In the genomic region with DNA sequence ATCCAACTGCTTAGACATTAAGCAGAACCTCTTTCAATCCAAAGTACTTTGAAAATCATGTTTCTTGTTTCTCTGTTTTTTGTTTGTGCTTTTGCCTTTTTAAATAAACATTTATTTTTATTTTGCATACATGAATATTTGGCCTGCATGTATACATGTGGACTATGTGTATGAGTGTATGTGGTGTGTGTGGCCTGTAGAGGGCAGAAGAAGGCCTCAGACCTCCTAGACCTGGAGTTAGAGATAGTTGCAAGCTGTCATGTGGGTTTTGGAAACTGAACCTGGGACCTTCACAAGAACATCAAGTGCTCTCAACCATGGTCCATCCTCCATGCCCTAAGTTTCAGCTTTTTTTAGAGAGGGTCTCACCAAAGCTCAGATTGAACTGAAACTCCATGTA, we compare ENCODE assay signal across 14 mouse cellular contexts. TPM values are rescaled to one million over a fixed set of nuclear protein-coding genes. Genes with fewer than 3 reads are reported as not detected.
DNase-seq lines count a peak whose midpoint lies in the region; ATAC-seq and TF ChIP-seq lines count a peak whose summit lies in the region.
"Had no signal": no experiment of that assay in that cellular context is flagged by ENCODE, and none has a peak within 500 bp of the region (broad histone marks: within the 10 kb centered on the region; RNA-seq: fewer than 3 reads in every experiment).

No protein-coding gene starts in this region.

- H3K9ac ChIP-seq in heart, postnatal 0 days (replicated peaks; ENCODE audit: low read depth, low read length) = no peak overlapping the region
- H3K9ac ChIP-seq in midbrain, postnatal 0 days (replicated peaks; ENCODE audit: low read length, poor library complexity, severe bottlenecking) = no peak overlapping the region
- H3K9ac ChIP-seq in intestine, embryonic 16.5 days (ENCODE audit: low read depth, low read length) = no peak overlapping the region
- H3K9ac ChIP-seq: liver, embryonic 13.5 days; midbrain, embryonic 12.5 days; neural tube, embryonic 12.5 days had no signal

- intact Hi-C loops in left cerebral cortex, postnatal 36 days (cut with DNase I) = no loop called here

- ATAC-seq in heart, postnatal 0 days (ENCODE audit: insufficient read depth, low read depth) = no peak
- ATAC-seq in midbrain, postnatal 0 days (ENCODE audit: low FRiP score) = no peak
- peak; percentile 65; the same call in 1 of the 2 replicates for ATAC-seq in common myeloid progenitor, adult 5-6 weeks (replicated peaks; ENCODE audit: low read depth, poor library complexity, severe bottlenecking)
- ATAC-seq in intestine, embryonic 16.5 days = no peak

- no peak for TF ChIP-seq EP300 in heart, postnatal 0 days (IDR thresholded peaks at IDR 0.05; ENCODE audit: low read depth)

- no peak for DNase-seq in heart, postnatal 0 days (ENCODE audit: low spot score)
- no peak for DNase-seq in heart, adult 9 months (ENCODE audit: low spot score in 2 of 2)
- no peak for DNase-seq in midbrain, postnatal 0 days (ENCODE audit: low spot score)
- no peak for DNase-seq in midbrain, embryonic 10.5 days (ENCODE audit: low spot score)
- DNase-seq in frontal cortex, postnatal 25 days (ENCODE audit: low spot score in 2 of 2) = no peak
- DNase-seq in left cerebral cortex, postnatal 36 days (ENCODE audit: low spot score in 2 of 2) = no peak
- DNase-seq: gastrocnemius, postnatal 25 days; heart, postnatal 10 days; liver, embryonic 13.5 days had no signal

- peaks cover 11% of the 10 kb centered on the region; the same call in 1 of the 2 replicates for H3K36me3 ChIP-seq in heart, postnatal 0 days (replicated peaks; ENCODE audit: control insufficient read depth, insufficient read depth, low read length)
- no peaks in the 10 kb centered on the region for H3K36me3 ChIP-seq in midbrain, postnatal 0 days (ENCODE audit: insufficient read depth, low read length)
- peaks cover 82% of the 10 kb centered on the region for H3K36me3 ChIP-seq in midbrain, embryonic 10.5 days
- peaks cover 2% of the 10 kb centered on the region; the same call in 1 of the 2 replicates for H3K36me3 ChIP-seq in intestine, embryonic 16.5 days (ENCODE audit: control insufficient read depth, insufficient read depth, low read length)

- no peaks in the 10 kb centered on the region; the same call in 1 of the 2 replicates for H3K4me1 ChIP-seq in heart, postnatal 0 days (ENCODE audit: control insufficient read depth, insufficient read depth)
- no peaks in the 10 kb centered on the region for H3K4me1 ChIP-seq in midbrain, postnatal 0 days (ENCODE audit: insufficient read depth, low read length)
- H3K4me1 ChIP-seq in midbrain, embryonic 10.5 days = peaks cover 6% of the 10 kb centered on the region
- H3K4me1 ChIP-seq in intestine, embryonic 16.5 days (ENCODE audit: control insufficient read depth, insufficient read depth, low read length) = no peaks in the 10 kb centered on the region

- no peak overlapping the region for H3K4me3 ChIP-seq in heart, postnatal 0 days (ENCODE audit: low read depth, low read length)
- H3K4me3 ChIP-seq in midbrain, postnatal 0 days (ENCODE audit: low read depth, low read length) = no peak overlapping the region
- H3K4me3 ChIP-seq in midbrain, embryonic 10.5 days = no peak overlapping the region
- H3K4me3 ChIP-seq in intestine, embryonic 16.5 days (ENCODE audit: low read length) = no peak overlapping the region
- H3K4me3 ChIP-seq: forebrain, embryonic 10.5 days; liver, embryonic 13.5 days; midbrain, embryonic 12.5 days; neural tube, embryonic 12.5 days had no signal

- H3K27ac ChIP-seq in heart, postnatal 0 days (ENCODE audit: low read depth) = no peak overlapping the region
- no peak overlapping the region for H3K27ac ChIP-seq in midbrain, postnatal 0 days (ENCODE audit: low read depth, low read length)
- H3K27ac ChIP-seq in midbrain, embryonic 10.5 days (replicated peaks) = no peak overlapping the region
- no peak overlapping the region for H3K27ac ChIP-seq in intestine, embryonic 16.5 days (ENCODE audit: low read length)
- H3K27ac ChIP-seq: forebrain, embryonic 10.5 days; liver, embryonic 13.5 days; midbrain, embryonic 12.5 days; neural tube, embryonic 12.5 days had no signal

- no peaks in the 10 kb centered on the region for H3K9me3 ChIP-seq in heart, postnatal 0 days (replicated peaks; ENCODE audit: control insufficient read depth, low read length)
- H3K9me3 ChIP-seq in midbrain, postnatal 0 days (ENCODE audit: low read length) = no peaks in the 10 kb centered on the region
- no peaks in the 10 kb centered on the region for H3K9me3 ChIP-seq in midbrain, embryonic 10.5 days (replicated peaks)
- H3K9me3 ChIP-seq in intestine, embryonic 16.5 days (ENCODE audit: control insufficient read depth, low read length) = no peaks in the 10 kb centered on the region
- H3K9me3 ChIP-seq: forebrain, embryonic 10.5 days; liver, embryonic 13.5 days; midbrain, embryonic 12.5 days; neural tube, embryonic 12.5 days had no signal

- no peak overlapping the region for H3K4me2 ChIP-seq in heart, postnatal 0 days (ENCODE audit: low read depth, low read length)
- no peak overlapping the region for H3K4me2 ChIP-seq in midbrain, postnatal 0 days (ENCODE audit: low read depth, low read length, poor library complexity, severe bottlenecking)
- no peak overlapping the region for H3K4me2 ChIP-seq in intestine, embryonic 16.5 days (ENCODE audit: low read depth, low read length)
- H3K4me2 ChIP-seq: liver, embryonic 13.5 days; midbrain, embryonic 12.5 days; neural tube, embryonic 12.5 days had no signal

- TF ChIP-seq CTCF in heart, postnatal 0 days (IDR thresholded peaks at IDR 0.05; ENCODE audit: low read depth) = 0 out of 2 replicates have a peak, but pooled peaks have one; percentile 16
- peak; percentile 22; the same call in 1 of the 2 replicates for TF ChIP-seq CTCF in midbrain, postnatal 0 days (IDR thresholded peaks at IDR 0.05)

- no peaks in the 10 kb centered on the region for H3K27me3 ChIP-seq in heart, postnatal 0 days (ENCODE audit: control insufficient read depth, insufficient read depth, low read length)
- no peaks in the 10 kb centered on the region for H3K27me3 ChIP-seq in midbrain, postnatal 0 days (ENCODE audit: insufficient read depth, low read length)
- no peaks in the 10 kb centered on the region for H3K27me3 ChIP-seq in midbrain, embryonic 10.5 days (ENCODE audit: low read depth, poor library complexity, severe bottlenecking)
- no peaks in the 10 kb centered on the region for H3K27me3 ChIP-seq in intestine, embryonic 16.5 days (replicated peaks; ENCODE audit: control insufficient read depth, insufficient read depth, low read length)
- H3K27me3 ChIP-seq: liver, embryonic 13.5 days; midbrain, embryonic 12.5 days; neural tube, embryonic 12.5 days had no signal

RNA-seq across cellular contexts. Expression of a gene that starts 5.2 kb away (rescaled TPM):
- total RNA-seq in heart, postnatal 0 days (2014; rRNA removed; ENCODE audit: low replicate concordance) = 11.9 and 29.8 TPM in 2 replicates
- 15.5 and 17.1 TPM in 2 replicates for polyA plus RNA-seq in heart, postnatal 0 days (2015; fragmentation: Nextera tagmentation; extraction: Ambion mirVana)
- 29.8 and 32.1 TPM in 2 replicates for total RNA-seq in midbrain, postnatal 0 days (2014; rRNA removed)
- polyA plus RNA-seq in midbrain, postnatal 0 days (2015; fragmentation: Nextera tagmentation; extraction: Ambion mirVana) = 25.1 and 25.6 TPM in 2 replicates
- 32.0 and 32.2 TPM in 2 replicates for polyA plus RNA-seq in midbrain, embryonic 10.5 days (2016; fragmentation: Nextera tagmentation; extraction: Ambion mirVana)
- 15.3 and 25.6 TPM in 2 replicates for total RNA-seq in common myeloid progenitor, adult 5-6 weeks (2017)
- polyA plus RNA-seq in intestine, embryonic 16.5 days (2015; fragmentation: Nextera tagmentation; extraction: Ambion mirVana) = 20.3 and 22.2 TPM in 2 replicates
- total RNA-seq in left cerebral cortex, postnatal 36 days (2021) = 10 to 100 TPM; 31.9 to 36.4 TPM

RNA-seq across cellular contexts. Expression of a gene that starts 5.3 kb away (rescaled TPM):
- 9.9 and 17.1 TPM in 2 replicates for total RNA-seq in heart, postnatal 0 days (2014; rRNA removed; ENCODE audit: low replicate concordance)
- 5.9 and 6.0 TPM in 2 replicates for polyA plus RNA-seq in heart, postnatal 0 days (2015; fragmentation: Nextera tagmentation; extraction: Ambion mirVana)
- 25.7 and 28.6 TPM in 2 replicates for total RNA-seq in midbrain, postnatal 0 days (2014; rRNA removed)
- polyA plus RNA-seq in midbrain, postnatal 0 days (2015; fragmentation: Nextera tagmentation; extraction: Ambion mirVana) = 14.2 and 17.4 TPM in 2 replicates
- 16.6 and 17.4 TPM in 2 replicates for polyA plus RNA-seq in midbrain, embryonic 10.5 days (2016; fragmentation: Nextera tagmentation; extraction: Ambion mirVana)
- total RNA-seq in common myeloid progenitor, adult 5-6 weeks (2017) = 29.1 and 36.9 TPM in 2 replicates
- polyA plus RNA-seq in intestine, embryonic 16.5 days (2015; fragmentation: Nextera tagmentation; extraction: Ambion mirVana) = 9.4 and 9.9 TPM in 2 replicates
- total RNA-seq in left cerebral cortex, postnatal 36 days (2021) = 10 to 100 TPM; 36.9 to 50.0 TPM

RNA-seq across cellular contexts. Expression of a gene that starts 13.4 kb away (rescaled TPM):
- total RNA-seq in heart, postnatal 0 days (2014; rRNA removed; ENCODE audit: low replicate concordance) = 19.2 and 27.3 TPM in 2 replicates
- polyA plus RNA-seq in heart, postnatal 0 days (2015; fragmentation: Nextera tagmentation; extraction: Ambion mirVana) = 25.1 and 31.7 TPM in 2 replicates
- total RNA-seq in midbrain, postnatal 0 days (2014; rRNA removed) = 6.3 and 9.4 TPM in 2 replicates
- 6.7 and 8.2 TPM in 2 replicates for polyA plus RNA-seq in midbrain, postnatal 0 days (2015; fragmentation: Nextera tagmentation; extraction: Ambion mirVana)
- polyA plus RNA-seq in midbrain, embryonic 10.5 days (2016; fragmentation: Nextera tagmentation; extraction: Ambion mirVana) = 258 and 306 TPM in 2 replicates
- total RNA-seq in common myeloid progenitor, adult 5-6 weeks (2017) = 191 and 193 TPM in 2 replicates
- polyA plus RNA-seq in intestine, embryonic 16.5 days (2015; fragmentation: Nextera tagmentation; extraction: Ambion mirVana) = 115 and 141 TPM in 2 replicates
- under 1 TPM; 0.22 to 0.68 TPM for total RNA-seq in left cerebral cortex, postnatal 36 days (2021)
